Mouse (Mus musculus) kidney, adult 2 months (tissue): ENCODE measurements around the gene A4galt.

Experiments used
- CTCF ChIP-seq: fragments of 200-500 bp; conservative IDR thresholded peaks from 2 replicates; pipeline ENCODE4 v1.5.1; 2011; ENCODE audit warnings: low read depth, mild to moderate bottlenecking, control low read depth, low read length, moderate library complexity, mixed read lengths; ENCODE audit not compliant: insufficient read depth, insufficient read length
- POLR2A ChIP-seq: fragments of 200-500 bp; IDR thresholded peaks from one replicate; pipeline ENCODE4 v1.6.1; 2011; ENCODE audit warnings: low read depth, low read length, control low read depth

GRCm38 (mm10) chr15:83273017-83273416 is 21.4 kb upstream of the A4galt start:
- no peak for TF ChIP-seq CTCF
- TF ChIP-seq POLR2A, result no peak
